Mouse (Mus musculus): ENCODE measurements around the gene Eef1a2. TPM values are rescaled to one million over a fixed set of nuclear protein-coding genes. Genes with fewer than 3 reads are reported as not detected.

Gene Eef1a2
- polyA plus RNA-seq, 1 experiment from 2014 or later = 0.23 TPM

- Histone ChIP-seq H3K79me2 (ENCODE audit: inconsistent target) (no peaks in the 10 kb centered on the region), H3K27ac (no peak overlapping the region), H3K36me3 (ENCODE audit: inconsistent target) (no peaks in the 10 kb centered on the region), H3K4me3 (ENCODE audit: inconsistent target) (no peak overlapping the region)
- WGBS (ENCODE audit: missing documents) = 87% methylated on average over 6 of the region's 6 CpGs
Observed at GRCm38 (mm10) chr2:181180898-181181297, 24.1 kb upstream of the Eef1a2 start.

- Histone ChIP-seq H3K27ac (no peak overlapping the region), H3K79me2 (ENCODE audit: inconsistent target) (no peaks in the 10 kb centered on the region), H3K36me3 (ENCODE audit: inconsistent target) (no peaks in the 10 kb centered on the region), H3K4me3 (ENCODE audit: inconsistent target) (no peak overlapping the region)
- 68% methylated on average over 5 of the region's 5 CpGs for WGBS (ENCODE audit: missing documents)
Observed at GRCm38 (mm10) chr2:181178471-181178870, 21.7 kb upstream of the Eef1a2 start.

- Histone ChIP-seq H3K4me3 (ENCODE audit: inconsistent target) (no peak overlapping the region), H3K79me2 (ENCODE audit: inconsistent target) (no peaks in the 10 kb centered on the region), H3K36me3 (ENCODE audit: inconsistent target) (no peaks in the 10 kb centered on the region), H3K27ac (no peak overlapping the region)
- 87% methylated on average over 3 of the region's 3 CpGs for WGBS (ENCODE audit: missing documents)
Observed at GRCm38 (mm10) chr2:181178015-181178414, 21.2 kb upstream of the Eef1a2 start.

- 87% methylated on average over 3 of the region's 3 CpGs for WGBS (ENCODE audit: missing documents)
- H3K36me3 ChIP-seq (ENCODE audit: inconsistent target) = no peaks in the 10 kb centered on the region
Observed at GRCm38 (mm10) chr2:181174646-181175045, 17.8 kb upstream of the Eef1a2 start.

GRCm38 (mm10) chr2:181166469-181166868, 9.7 kb upstream of the Eef1a2 start:
- H3K27ac ChIP-seq = no peak overlapping the region
- WGBS (ENCODE audit: missing documents) = 77% methylated on average over 5 of the region's 5 CpGs
- H3K4me3 ChIP-seq (ENCODE audit: inconsistent target) = no peak overlapping the region
- H3K36me3 ChIP-seq (ENCODE audit: inconsistent target) = no peaks in the 10 kb centered on the region
- H3K79me2 ChIP-seq (ENCODE audit: inconsistent target) = no peaks in the 10 kb centered on the region

More at GRCm38 (mm10) chr2:181174646-181175045, 17.8 kb upstream of the Eef1a2 start:
- H3K79me2 ChIP-seq (ENCODE audit: inconsistent target) = no peaks in the 10 kb centered on the region
- H3K27ac ChIP-seq = no peak overlapping the region
- H3K4me3 ChIP-seq (ENCODE audit: inconsistent target) = no peak overlapping the region

GRCm38 (mm10) chr2:181160821-181161220, 4.0 kb upstream of the Eef1a2 start:
- no peaks in the 10 kb centered on the region for H3K79me2 ChIP-seq (ENCODE audit: inconsistent target)
- H3K27ac ChIP-seq = no peak overlapping the region
- WGBS (ENCODE audit: missing documents) = 27% methylated on average over 4 of the region's 4 CpGs
- H3K4me3 ChIP-seq (ENCODE audit: inconsistent target) = no peak overlapping the region
- no peaks in the 10 kb centered on the region for H3K36me3 ChIP-seq (ENCODE audit: inconsistent target)

GRCm38 (mm10) chr2:181159771-181160170, 3.0 kb upstream of the Eef1a2 start:
- no peak overlapping the region for H3K4me3 ChIP-seq (ENCODE audit: inconsistent target)
- no peaks in the 10 kb centered on the region for H3K79me2 ChIP-seq (ENCODE audit: inconsistent target)
- 39% methylated on average over 2 of the region's 2 CpGs for WGBS (ENCODE audit: missing documents)
- H3K27ac ChIP-seq = no peak overlapping the region
- no peaks in the 10 kb centered on the region for H3K36me3 ChIP-seq (ENCODE audit: inconsistent target)

- Histone ChIP-seq H3K4me3 (ENCODE audit: inconsistent target) (no peak overlapping the region), H3K79me2 (ENCODE audit: inconsistent target) (no peaks in the 10 kb centered on the region), H3K27ac (no peak overlapping the region), H3K36me3 (ENCODE audit: inconsistent target) (no peaks in the 10 kb centered on the region)
- 58% methylated on average over 7 of the region's 7 CpGs for WGBS (ENCODE audit: missing documents)
Observed at GRCm38 (mm10) chr2:181159091-181159514, 2.3 kb upstream of the Eef1a2 start.

GRCm38 (mm10) chr2:181158471-181158870, 1.7 kb upstream of the Eef1a2 start:
- Histone ChIP-seq H3K4me3 (ENCODE audit: inconsistent target) (no peak overlapping the region), H3K27ac (no peak overlapping the region), H3K36me3 (ENCODE audit: inconsistent target) (no peaks in the 10 kb centered on the region), H3K79me2 (ENCODE audit: inconsistent target) (no peaks in the 10 kb centered on the region)
- 91% methylated on average over 2 of the region's 2 CpGs for WGBS (ENCODE audit: missing documents)

- H3K79me2 ChIP-seq (ENCODE audit: inconsistent target) = no peaks in the 10 kb centered on the region
- no peak overlapping the region for H3K27ac ChIP-seq
- WGBS (ENCODE audit: missing documents) = 71% methylated on average over 6 of the region's 6 CpGs
- no peak overlapping the region for H3K4me3 ChIP-seq (ENCODE audit: inconsistent target)
- H3K36me3 ChIP-seq (ENCODE audit: inconsistent target) = no peaks in the 10 kb centered on the region
Observed at GRCm38 (mm10) chr2:181157716-181158302, 995 bp upstream of the Eef1a2 start.

GRCm38 (mm10) chr2:181157180-181157579, 366 bp upstream of the Eef1a2 start:
- H3K79me2 ChIP-seq (ENCODE audit: inconsistent target) = no peaks in the 10 kb centered on the region
- no peaks in the 10 kb centered on the region for H3K36me3 ChIP-seq (ENCODE audit: inconsistent target)
- H3K27ac ChIP-seq = no peak overlapping the region
- H3K4me3 ChIP-seq (ENCODE audit: inconsistent target) = no peak overlapping the region
- 89% methylated on average over 4 of the region's 4 CpGs for WGBS (ENCODE audit: missing documents)

- 68% methylated on average over 3 of the region's 4 CpGs for WGBS (ENCODE audit: missing documents)
- no peaks in the 10 kb centered on the region for H3K36me3 ChIP-seq (ENCODE audit: inconsistent target)
- H3K4me3 ChIP-seq (ENCODE audit: inconsistent target) = no peak overlapping the region
- no peak overlapping the region for H3K27ac ChIP-seq
- H3K79me2 ChIP-seq (ENCODE audit: inconsistent target) = no peaks in the 10 kb centered on the region
Observed at GRCm38 (mm10) chr2:181155801-181156200, 1.0 kb downstream of the Eef1a2 start.

- Histone ChIP-seq H3K4me3 (ENCODE audit: inconsistent target) (no peak overlapping the region), H3K27ac (no peak overlapping the region), H3K36me3 (ENCODE audit: inconsistent target) (no peaks in the 10 kb centered on the region), H3K79me2 (ENCODE audit: inconsistent target) (no peaks in the 10 kb centered on the region)
- 74% methylated on average over 8 of the region's 8 CpGs for WGBS (ENCODE audit: missing documents)
Observed at GRCm38 (mm10) chr2:181154831-181155415, 1.9 kb downstream of the Eef1a2 start.

GRCm38 (mm10) chr2:181154361-181154760, 2.5 kb downstream of the Eef1a2 start:
- no peaks in the 10 kb centered on the region for H3K36me3 ChIP-seq (ENCODE audit: inconsistent target)
- H3K79me2 ChIP-seq (ENCODE audit: inconsistent target) = no peaks in the 10 kb centered on the region
- H3K27ac ChIP-seq = no peak overlapping the region
- no peak overlapping the region for H3K4me3 ChIP-seq (ENCODE audit: inconsistent target)
- 92% methylated on average over 3 of the region's 3 CpGs for WGBS (ENCODE audit: missing documents)

- no peaks in the 10 kb centered on the region for H3K79me2 ChIP-seq (ENCODE audit: inconsistent target)
- no peak overlapping the region for H3K27ac ChIP-seq
- no peaks in the 10 kb centered on the region for H3K36me3 ChIP-seq (ENCODE audit: inconsistent target)
- WGBS (ENCODE audit: missing documents) = 6% methylated on average over 1 of the region's 1 CpGs
- no peak overlapping the region for H3K4me3 ChIP-seq (ENCODE audit: inconsistent target)
Observed at GRCm38 (mm10) chr2:181153837-181154236, 3.0 kb downstream of the Eef1a2 start.

GRCm38 (mm10) chr2:181153131-181153530, 3.7 kb downstream of the Eef1a2 start:
- Histone ChIP-seq H3K4me3 (ENCODE audit: inconsistent target) (no peak overlapping the region), H3K36me3 (ENCODE audit: inconsistent target) (no peaks in the 10 kb centered on the region), H3K27ac (no peak overlapping the region), H3K79me2 (ENCODE audit: inconsistent target) (no peaks in the 10 kb centered on the region)
- WGBS (ENCODE audit: missing documents) = 83% methylated on average over 1 of the region's 1 CpGs

All from macrophage (primary cell).